Mouse (Mus musculus): ENCODE results near the gene Lpar1. TPM values are rescaled to one million over a fixed set of nuclear protein-coding genes. Genes with fewer than 3 reads are reported as not detected.
A peak's percentile ranks its signal among the peaks of the same experiment; 100 is the strongest.
"Not testable (repeated sequence)": the region's sequence is repeated elsewhere in the genome, so short reads cannot be mapped to it uniquely, and the experiment has no call there.

Lpar1 gene
- total RNA-seq, 2 experiments from 2014 or later = 9.8 to 11.0 TPM

- DNase-seq (ENCODE audit: extremely low spot score in 1 of 2, low spot score in 2 of 2) = no peak
- intact Hi-C loops (cut with DNase I) = no loop called here
Measured at GRCm38 (mm10) chr4:58547725-58548124, 6.0 kb downstream of the Lpar1 start.

- no peak for DNase-seq (ENCODE audit: extremely low spot score in 1 of 2, low spot score in 2 of 2)
- intact Hi-C loops (cut with DNase I) = no loop called here
Measured at GRCm38 (mm10) chr4:58547273-58547565, 6.5 kb downstream of the Lpar1 start.

DNA sequence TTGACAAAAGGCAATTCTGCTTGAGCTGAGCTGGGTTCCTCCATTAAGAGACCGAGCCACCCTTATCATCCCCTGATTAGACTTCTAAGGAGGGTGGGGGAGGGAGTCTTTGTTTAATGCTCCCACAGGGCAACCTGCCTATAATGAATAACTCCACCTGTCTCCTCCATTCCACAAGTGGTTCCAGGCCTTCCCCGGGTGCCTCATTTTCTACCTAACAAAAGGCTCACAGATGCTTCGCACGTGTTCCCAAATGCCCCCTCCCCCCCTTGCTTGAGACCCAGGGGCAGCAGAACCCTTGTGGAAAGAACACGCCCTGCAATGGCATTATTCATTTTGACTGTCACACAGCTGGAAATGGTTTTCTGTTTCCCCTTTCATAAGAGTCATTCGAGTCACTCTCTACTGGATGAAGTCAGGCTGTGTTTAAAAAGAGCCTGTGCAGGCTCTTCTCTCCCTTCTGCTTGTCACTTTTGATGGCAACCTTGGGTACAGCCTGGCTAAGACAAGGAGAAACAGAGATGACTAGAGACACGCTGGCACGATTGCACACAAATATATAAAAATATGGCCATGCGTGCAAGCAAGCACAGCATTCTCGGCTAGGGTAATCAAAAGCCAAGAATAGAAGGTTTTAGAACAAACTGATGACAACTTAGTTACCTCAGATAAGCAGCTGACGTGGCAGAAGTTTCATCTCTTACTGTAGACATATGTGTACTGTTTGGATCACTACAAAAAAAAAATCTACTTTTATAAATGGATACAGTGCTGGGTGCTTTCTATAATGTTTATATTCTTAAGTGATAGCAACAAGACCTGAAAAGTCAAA, 7.0 kb downstream of the Lpar1 start:
- intact Hi-C loops (cut with DNase I) = no loop called here
- DNase-seq (ENCODE audit: extremely low spot score in 1 of 2, low spot score in 2 of 2) = no peak

- intact Hi-C loops (cut with DNase I) = no loop called here
- peak in 1 of 2 experiments; percentile 40 for DNase-seq (ENCODE audit: extremely low spot score in 1 of 2, low spot score in 2 of 2)
Measured at GRCm38 (mm10) chr4:58545888-58546432, 7.7 kb downstream of the Lpar1 start.

- intact Hi-C loops (cut with DNase I) = no loop called here
Measured at GRCm38 (mm10) chr4:58543171-58543570, 10.5 kb downstream of the Lpar1 start.

GRCm38 (mm10) chr4:58542656-58543055, 11.0 kb downstream of the Lpar1 start:
- intact Hi-C loops (cut with DNase I) = not testable (repeated sequence)

More at GRCm38 (mm10) chr4:58543171-58543570, 10.5 kb downstream of the Lpar1 start:
- DNase-seq (ENCODE audit: extremely low spot score in 1 of 2, low spot score in 2 of 2) = no peak

DNA sequence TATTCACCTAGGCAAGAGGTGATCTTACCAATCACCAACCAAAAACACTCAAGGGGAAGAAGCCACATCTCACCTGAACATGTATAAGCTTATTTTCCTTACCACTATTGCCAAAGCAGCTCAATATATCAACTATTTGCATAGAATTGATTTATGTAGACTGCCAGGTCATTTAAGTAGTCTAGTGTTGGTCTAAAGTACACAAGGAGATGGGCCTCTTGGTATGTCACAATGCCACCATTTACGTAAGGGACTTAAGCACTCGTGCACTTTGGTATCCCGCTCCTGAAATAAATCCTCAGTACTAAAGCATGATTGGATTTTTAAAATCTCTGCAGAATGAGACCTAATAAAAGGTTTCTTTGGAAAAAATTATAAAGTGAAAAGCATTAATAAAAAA, 12.9 kb downstream of the Lpar1 start:
- no peak for DNase-seq (ENCODE audit: extremely low spot score in 1 of 2, low spot score in 2 of 2)
- intact Hi-C loops (cut with DNase I) = no loop called here

More at GRCm38 (mm10) chr4:58542656-58543055, 11.0 kb downstream of the Lpar1 start:
- DNase-seq (ENCODE audit: extremely low spot score in 1 of 2, low spot score in 2 of 2) = not testable (repeated sequence)

DNA sequence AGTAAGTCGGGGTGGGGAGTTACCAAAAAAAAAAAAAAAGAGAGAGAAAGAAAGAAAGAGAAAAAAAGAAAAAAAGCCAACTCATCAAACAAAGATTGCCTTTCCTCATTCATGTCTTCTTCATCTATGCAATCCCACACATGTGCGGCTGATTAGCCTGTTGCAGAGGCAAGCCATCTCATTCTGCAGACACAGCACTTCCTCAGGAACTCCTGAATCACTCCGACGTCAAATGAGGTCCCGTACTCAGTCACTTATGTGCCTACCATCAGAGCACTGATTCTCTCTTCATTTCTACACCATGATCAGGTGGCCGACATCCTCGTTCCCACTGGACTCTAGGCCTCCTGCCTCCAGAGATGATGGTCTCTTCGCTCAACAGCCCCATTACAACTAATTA, 13.3 kb downstream of the Lpar1 start:
- no peak for DNase-seq (ENCODE audit: extremely low spot score in 1 of 2, low spot score in 2 of 2)
- intact Hi-C loops (cut with DNase I) = no loop called here

GRCm38 (mm10) chr4:58538696-58539095, 15.0 kb downstream of the Lpar1 start:
- no peak for DNase-seq (ENCODE audit: extremely low spot score in 1 of 2, low spot score in 2 of 2)
- intact Hi-C loops (cut with DNase I) = no loop called here

- no peak for DNase-seq (ENCODE audit: extremely low spot score in 1 of 2, low spot score in 2 of 2)
- intact Hi-C loops (cut with DNase I) = no loop called here
Measured at GRCm38 (mm10) chr4:58535754-58536153, 17.9 kb downstream of the Lpar1 start.

DNA sequence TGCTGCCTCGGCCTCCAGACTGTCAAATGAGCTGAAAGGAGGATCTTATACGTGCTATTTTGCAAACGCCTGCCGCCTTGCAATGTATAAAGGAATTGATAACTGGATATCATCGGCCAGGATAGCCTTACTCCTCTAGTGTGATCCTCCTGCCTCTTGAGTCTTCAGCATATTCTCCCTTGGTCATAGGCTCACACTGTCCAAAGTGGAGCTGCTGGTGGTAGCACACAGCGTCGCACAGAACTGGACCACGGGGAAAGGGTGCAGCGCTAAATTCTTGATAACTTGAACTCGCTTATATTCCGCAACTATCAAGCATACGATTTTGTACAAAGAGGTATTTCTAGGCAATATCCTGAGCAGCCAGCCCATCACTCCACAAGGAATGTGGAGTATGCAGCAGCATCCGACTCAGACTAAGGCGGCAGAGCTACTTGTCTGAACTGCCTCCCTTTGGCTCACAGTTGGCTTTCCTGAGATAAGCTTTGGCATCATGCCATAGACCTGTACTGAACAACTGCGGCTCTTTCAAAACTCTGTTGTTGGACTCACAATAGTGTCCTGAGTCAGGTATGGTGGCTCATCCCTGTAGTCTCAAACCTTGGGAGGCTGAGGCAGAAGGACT, 18.9 kb downstream of the Lpar1 start:
- no peak for DNase-seq (ENCODE audit: extremely low spot score in 1 of 2, low spot score in 2 of 2)
- intact Hi-C loops (cut with DNase I) = no loop called here

DNA sequence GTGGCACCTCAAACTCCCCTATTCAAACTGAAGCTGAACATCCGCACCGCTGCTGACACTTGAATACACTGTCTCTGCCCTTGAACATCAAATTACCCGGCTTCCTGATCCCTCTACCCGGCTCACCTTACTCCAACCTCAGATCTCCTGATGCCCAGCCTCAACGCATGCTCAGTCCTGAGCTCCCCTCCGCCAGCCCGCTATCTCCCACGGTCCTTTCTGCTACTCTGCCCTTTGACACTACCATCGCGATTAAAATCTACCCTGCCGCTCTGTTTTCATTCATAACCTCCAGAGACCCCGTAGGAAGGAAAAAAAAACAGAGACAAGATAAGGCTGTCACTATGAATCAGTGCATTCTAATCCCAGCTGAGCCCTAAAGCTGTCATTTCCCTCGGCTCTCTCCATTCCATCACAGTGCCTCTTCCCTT, 19.5 kb downstream of the Lpar1 start:
- DNase-seq (ENCODE audit: extremely low spot score in 1 of 2, low spot score in 2 of 2) = no peak
- intact Hi-C loops (cut with DNase I) = no loop called here

DNA sequence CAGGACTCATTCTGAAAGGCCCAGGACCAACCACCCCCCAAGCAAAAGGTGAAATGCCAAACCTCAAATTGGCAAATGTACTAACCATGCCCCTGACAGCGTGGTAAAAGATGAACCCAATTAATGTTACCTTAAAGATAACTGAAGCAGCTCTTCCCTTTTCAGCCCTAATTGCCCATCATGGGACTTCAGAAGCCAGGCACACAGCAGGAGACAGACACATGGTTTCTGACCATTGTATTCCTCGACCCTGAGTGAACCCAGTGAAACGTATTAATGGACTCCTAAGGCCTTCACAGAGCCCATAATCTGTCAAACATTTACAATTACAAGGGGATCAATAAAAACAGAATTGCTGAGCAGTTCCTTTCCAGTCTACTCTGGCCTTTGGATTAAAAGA, 20.2 kb downstream of the Lpar1 start:
- intact Hi-C loops (cut with DNase I) = no loop called here
- DNase-seq (ENCODE audit: extremely low spot score in 1 of 2, low spot score in 2 of 2) = no peak

DNA sequence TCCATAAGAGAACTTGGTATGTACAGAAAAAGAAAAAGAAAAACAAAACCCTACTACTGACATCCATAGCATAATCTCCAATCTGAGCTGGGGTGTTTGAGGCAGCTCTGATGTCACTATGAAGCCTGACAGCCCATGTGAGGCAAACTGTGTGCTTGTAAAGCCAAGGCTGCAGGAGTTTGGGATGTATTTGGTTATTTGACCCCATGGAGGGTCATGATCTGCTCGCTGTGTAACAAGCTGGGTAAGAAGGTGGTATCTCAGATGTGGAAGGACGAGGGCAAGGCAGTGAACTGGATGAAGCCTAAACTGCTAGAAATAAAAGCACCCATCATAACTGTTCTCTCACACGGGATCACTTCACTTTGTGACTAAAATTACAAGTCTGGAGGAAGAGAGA, 21.4 kb downstream of the Lpar1 start:
- intact Hi-C loops (cut with DNase I) = no loop called here

DNA sequence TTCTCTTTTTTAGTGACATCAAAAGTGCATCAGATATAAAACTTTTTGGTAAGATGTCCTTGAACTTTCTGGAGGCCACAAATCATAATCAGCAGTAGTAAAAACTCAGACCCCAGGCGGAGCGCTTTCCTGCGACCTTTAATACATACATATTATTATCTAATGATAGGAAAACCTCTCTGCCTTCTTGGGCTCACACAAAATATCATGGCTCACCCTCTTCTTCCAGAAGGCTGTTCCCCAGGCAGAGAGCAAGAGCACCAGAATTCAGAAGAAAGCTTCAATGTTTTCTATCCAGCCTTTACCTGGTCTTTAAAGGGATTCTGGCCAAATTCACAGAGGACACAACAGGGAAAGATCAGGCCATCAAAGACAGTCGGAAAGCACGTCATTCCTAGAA, 23.0 kb downstream of the Lpar1 start:
- intact Hi-C loops (cut with DNase I) = no loop called here
- no peak for DNase-seq (ENCODE audit: extremely low spot score in 1 of 2, low spot score in 2 of 2)

More for the DNA sequence above, 21.4 kb downstream of the Lpar1 start:
- no peak for DNase-seq (ENCODE audit: extremely low spot score in 1 of 2, low spot score in 2 of 2)

DNA sequence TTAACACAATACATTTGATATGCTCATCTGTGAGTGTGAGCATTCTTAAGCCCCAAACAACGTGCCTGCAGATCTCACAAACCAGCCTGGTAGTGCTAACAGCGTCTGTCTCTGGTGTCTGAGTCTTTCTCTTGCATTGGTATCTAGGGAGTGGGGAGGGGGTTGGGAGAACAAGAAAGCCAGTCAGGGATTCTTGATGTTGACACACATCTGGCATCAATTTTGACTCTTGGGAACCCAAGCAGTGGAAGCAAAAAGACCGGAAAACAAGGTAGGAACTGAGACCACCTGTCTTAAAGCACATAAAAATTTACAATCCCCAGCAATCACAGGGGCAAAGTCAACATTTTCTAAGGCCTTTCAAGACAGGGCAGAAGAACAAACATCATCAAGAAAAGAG, 23.4 kb downstream of the Lpar1 start:
- intact Hi-C loops (cut with DNase I) = no loop called here
- no peak for DNase-seq (ENCODE audit: extremely low spot score in 1 of 2, low spot score in 2 of 2)

- no peak for DNase-seq (ENCODE audit: extremely low spot score in 1 of 2, low spot score in 2 of 2)
- intact Hi-C loops (cut with DNase I) = no loop called here
Measured at GRCm38 (mm10) chr4:58527852-58528251, 25.8 kb downstream of the Lpar1 start.

- no peak for DNase-seq (ENCODE audit: extremely low spot score in 1 of 2, low spot score in 2 of 2)
- intact Hi-C loops (cut with DNase I) = no loop called here
Measured at GRCm38 (mm10) chr4:58521137-58521536, 32.6 kb downstream of the Lpar1 start.

- no peak for DNase-seq (ENCODE audit: extremely low spot score in 1 of 2, low spot score in 2 of 2)
- intact Hi-C loops (cut with DNase I) = no loop called here
Measured at GRCm38 (mm10) chr4:58520531-58520930, 33.2 kb downstream of the Lpar1 start.

DNA sequence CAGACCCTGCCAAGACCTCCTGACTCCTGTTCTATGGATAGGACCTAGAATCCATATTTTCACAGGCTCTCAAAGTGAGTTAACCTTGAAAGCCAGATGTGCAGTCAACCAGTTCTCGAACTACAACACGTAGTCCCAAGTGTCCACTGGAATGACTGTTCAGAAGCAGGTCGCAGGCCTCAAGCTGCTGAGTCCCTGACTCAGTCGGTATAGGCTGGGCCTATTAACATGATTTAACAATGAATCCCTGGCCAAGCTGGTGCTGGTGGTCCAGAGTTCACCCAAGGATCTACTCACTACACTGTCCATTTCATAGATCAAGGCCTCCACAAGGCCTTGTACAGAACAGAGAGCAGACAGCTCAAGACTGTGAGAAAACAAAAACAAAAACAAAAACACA, 33.8 kb downstream of the Lpar1 start:
- DNase-seq (ENCODE audit: extremely low spot score in 1 of 2, low spot score in 2 of 2) = no peak
- intact Hi-C loops (cut with DNase I) = no loop called here
